In genomic region chr17:3407051-3407450, GRCm38 (mm10) we compare ENCODE assay signal across 23 mouse cellular contexts.
DNase-seq lines count a peak whose midpoint lies in the region; ATAC-seq and TF ChIP-seq lines count a peak whose summit lies in the region.
"Had no signal": no experiment of that assay in that cellular context is flagged by ENCODE, and none has a peak within 500 bp of the region (broad histone marks: within the 10 kb centered on the region; RNA-seq: fewer than 3 reads in every experiment).

No protein-coding gene starts in this region.

- H3K36me3 ChIP-seq in midbrain, embryonic 11.5 days (ENCODE audit: control insufficient read depth, insufficient read depth, low read length) = no peaks in the 10 kb centered on the region
- H3K36me3 ChIP-seq in midbrain, embryonic 13.5 days = no peaks in the 10 kb centered on the region
- no peaks in the 10 kb centered on the region for H3K36me3 ChIP-seq in limb, embryonic 11.5 days (ENCODE audit: control insufficient read depth, insufficient read depth, low read length)
- H3K36me3 ChIP-seq: heart, embryonic 12.5 days; stomach, embryonic 15.5 days had no signal

- no peak for DNase-seq in midbrain, embryonic 11.5 days (ENCODE audit: low spot score, missing footprints)
- no peak for DNase-seq in Patski (ENCODE audit: low read depth, low spot score)
- DNase-seq in embryo, embryonic 9.5 days (ENCODE audit: extremely low spot score) = peak; percentile 19
- DNase-seq in limb, embryonic 11.5 days (ENCODE audit: low spot score) = peak; percentile 30
- no peak for DNase-seq in adipocyte (ENCODE audit: low spot score)
- DNase-seq in cerebellum, postnatal 4 days (ENCODE audit: low spot score in 2 of 2) = no peak
- no peak for DNase-seq in left cerebral cortex, postnatal 25 days (ENCODE audit: low spot score in 2 of 2)
- DNase-seq: adrenal gland, postnatal 14 days; cerebellum, adult 9-10 months; gastrocnemius, postnatal 10 days; heart, postnatal 10 days; kidney, adult 9 months; kidney, postnatal 14 days; liver; lung, postnatal 4 days; thymus, postnatal 4 days had no signal

- CTCF ChIA-PET in Patski (lab: Charles Lee) = no interaction called here

- H3K9ac ChIP-seq in midbrain, embryonic 11.5 days (ENCODE audit: low read length) = no peak overlapping the region
- no peak overlapping the region for H3K9ac ChIP-seq in midbrain, embryonic 13.5 days (replicated peaks)
- H3K9ac ChIP-seq in limb, embryonic 11.5 days (ENCODE audit: low read length) = no peak overlapping the region
- H3K9ac ChIP-seq: heart, embryonic 12.5 days; stomach, embryonic 15.5 days had no signal

- no peak overlapping the region for H3K4me2 ChIP-seq in midbrain, embryonic 11.5 days
- H3K4me2 ChIP-seq in midbrain, embryonic 13.5 days (replicated peaks) = no peak overlapping the region
- H3K4me2 ChIP-seq in limb, embryonic 11.5 days (ENCODE audit: low read depth, severe bottlenecking) = no peak overlapping the region
- H3K4me2 ChIP-seq: heart, embryonic 12.5 days; stomach, embryonic 15.5 days had no signal

- ATAC-seq in midbrain, embryonic 11.5 days (ENCODE audit: low FRiP score) = peak; percentile 22; the same call in 1 of the 2 replicates
- no peak for ATAC-seq in midbrain, embryonic 13.5 days
- ATAC-seq in Patski = peak; percentile 8
- ATAC-seq in limb, embryonic 11.5 days (ENCODE audit: insufficient number of reproducible peaks, low FRiP score, low TSS enrichment, low read depth) = no peak
- ATAC-seq: CD4-positive, CD25-positive, alpha-beta regulatory T cell, adult 4 months; hindbrain, postnatal 0 days; intestine, embryonic 16.5 days had no signal

- intact Hi-C loops in left cerebral cortex, postnatal 25 days (cut with DNase I) = no loop called here

- in situ Hi-C loops in Patski (cut with MboI; ENCODE audit: low pct_unique_long_range_greater_than_20kb) = no loop called here

- TF ChIP-seq CTCF in Patski (IDR thresholded peaks at IDR 0.05) = no peak

- no peaks in the 10 kb centered on the region for H3K27me3 ChIP-seq in midbrain, embryonic 11.5 days (ENCODE audit: control insufficient read depth, insufficient read depth, low read length)
- H3K27me3 ChIP-seq in midbrain, embryonic 13.5 days = peaks cover 11% of the 10 kb centered on the region
- H3K27me3 ChIP-seq in Patski = no peaks in the 10 kb centered on the region
- no peaks in the 10 kb centered on the region for H3K27me3 ChIP-seq in limb, embryonic 11.5 days (ENCODE audit: control insufficient read depth, insufficient read depth, low read length)
- H3K27me3 ChIP-seq: heart, embryonic 12.5 days; stomach, embryonic 15.5 days had no signal

- H3K4me1 ChIP-seq in midbrain, embryonic 11.5 days (ENCODE audit: control insufficient read depth, insufficient read depth, low read length) = peaks cover 5% of the 10 kb centered on the region; the same call in 1 of the 2 replicates
- H3K4me1 ChIP-seq in midbrain, embryonic 13.5 days (replicated peaks) = peaks cover 3% of the 10 kb centered on the region; the same call in 1 of the 2 replicates
- peaks cover 5% of the 10 kb centered on the region; the same call in 1 of the 2 replicates for H3K4me1 ChIP-seq in limb, embryonic 11.5 days (ENCODE audit: control insufficient read depth, insufficient read depth, low read length)
- H3K4me1 ChIP-seq: stomach, embryonic 15.5 days had no signal

- POLR2A ChIA-PET in Patski (lab: Charles Lee) = no interaction called here

- H3K9me3 ChIP-seq in midbrain, embryonic 11.5 days (ENCODE audit: control insufficient read depth, low read length) = no peaks in the 10 kb centered on the region
- no peaks in the 10 kb centered on the region for H3K9me3 ChIP-seq in midbrain, embryonic 13.5 days
- H3K9me3 ChIP-seq in limb, embryonic 11.5 days (ENCODE audit: control insufficient read depth, low read length) = no peaks in the 10 kb centered on the region
- H3K9me3 ChIP-seq: heart, embryonic 12.5 days; stomach, embryonic 15.5 days had no signal

- H3K4me3 ChIP-seq in midbrain, embryonic 11.5 days (ENCODE audit: low read depth, low read length) = no peak overlapping the region
- H3K4me3 ChIP-seq in midbrain, embryonic 13.5 days (replicated peaks) = no peak overlapping the region
- no peak overlapping the region for H3K4me3 ChIP-seq in limb, embryonic 11.5 days (ENCODE audit: low read depth, low read length)
- H3K4me3 ChIP-seq: heart, embryonic 12.5 days; layer of hippocampus, adult 2 months; stomach, embryonic 15.5 days had no signal

- 0% methylated on average over 1 of the region's 1 CpGs for WGBS in midbrain, embryonic 11.5 days
- WGBS in midbrain, embryonic 13.5 days = 2% methylated on average over 1 of the region's 1 CpGs
- WGBS in limb, embryonic 11.5 days = 0% methylated on average over 1 of the region's 1 CpGs

- H3K27ac ChIP-seq in midbrain, embryonic 11.5 days (ENCODE audit: low read depth, low read length) = no peak overlapping the region
- H3K27ac ChIP-seq in midbrain, embryonic 13.5 days = no peak overlapping the region
- no peak overlapping the region for H3K27ac ChIP-seq in limb, embryonic 11.5 days (replicated peaks; ENCODE audit: low read depth, low read length)
- H3K27ac ChIP-seq: hindbrain, postnatal 0 days; layer of hippocampus, adult 2 months; stomach, embryonic 15.5 days had no signal

Comparison
In these comparisons a context has a peak if more than half of its experiments do, and no peak if none do; other contexts are left out.
1. ATAC-seq: peak in midbrain, embryonic 11.5 days (single experiment) and Patski (single experiment); none in midbrain, embryonic 13.5 days (single experiment) and limb, embryonic 11.5 days (single experiment).
2. DNase-seq: peak in embryo, embryonic 9.5 days (single experiment) and limb, embryonic 11.5 days (single experiment); none in midbrain, embryonic 11.5 days (single experiment), Patski (single experiment), adipocyte (single experiment), cerebellum, postnatal 4 days (0 of 2) and left cerebral cortex, postnatal 25 days (0 of 2).